Mouse (Mus musculus) liver, embryonic 13.5 days (tissue): Measurements from ENCODE around the gene Pde3a. TPM values are rescaled to one million over a fixed set of nuclear protein-coding genes. Genes with fewer than 3 reads are reported as not detected.

Experiments
- ATAC-seq: fragments of 200-750 bp; cut with Nextera tagmentation; 2 replicates; pipeline ENCODE4 v1.8.0; 2017; ENCODE audit warnings: low read depth, mild to moderate bottlenecking, moderate number of reproducible peaks, moderate library complexity
- DNase-seq: peaks from one replicate; pipeline ENCODE4 v3.0.0; 2022
- H3K27ac ChIP-seq: fragments of 300-500 bp; sonication (generic); 2 replicates; pipeline ENCODE4 v1.5.1; 2015; ENCODE audit warnings: moderate library complexity, mild to moderate bottlenecking, inconsistent platforms
- H3K27me3 ChIP-seq: fragments of 300-500 bp; sonication (generic); 2 replicates; pipeline ENCODE4 v1.6.1; 2015; ENCODE audit warnings: mild to moderate bottlenecking, inconsistent platforms
- H3K36me3 ChIP-seq: fragments of 300-500 bp; sonication (generic); 2 replicates; pipeline ENCODE4 v1.6.1; 2015; ENCODE audit warnings: mild to moderate bottlenecking, inconsistent platforms
- H3K4me1 ChIP-seq: fragments of 300-500 bp; sonication (generic); replicated peaks from 2 replicates; pipeline ENCODE4 v1.6.1; 2015; ENCODE audit warnings: inconsistent platforms
- H3K4me2 ChIP-seq: fragments of 300-500 bp; sonication (generic); 2 replicates; pipeline ENCODE4 v1.6.1; 2015; ENCODE audit warnings: inconsistent platforms, mild to moderate bottlenecking, moderate library complexity
- H3K4me3 ChIP-seq: fragments of 300-500 bp; sonication (generic); replicated peaks from 2 replicates; pipeline ENCODE4 v1.5.1; 2015; ENCODE audit warnings: mild to moderate bottlenecking, inconsistent platforms
- H3K9ac ChIP-seq: fragments of 300-500 bp; sonication (generic); 2 replicates; pipeline ENCODE4 v1.6.1; 2015; ENCODE audit warnings: mild to moderate bottlenecking, inconsistent platforms
- H3K9me3 ChIP-seq: fragments of 300-500 bp; sonication (generic); replicated peaks from 2 replicates; pipeline ENCODE4 v1.6.1; 2016; ENCODE audit warnings: inconsistent platforms
- WGBS: fragments of 180-500 bp; shearing (Covaris S2); methylation state at CpG from one replicate; pipeline ENCODE4 v1.1.7; 2015; ENCODE audit not compliant: insufficient replicate concordance; 5-methylcytosine and 5-hydroxymethylcytosine counted together
- polyA plus RNA-seq: library from polyadenylated mRNA; unstranded; fragments of >200 nt; fragmentation: Nextera tagmentation; extraction: Ambion mirVana; gene quantifications from 2 replicates; pipeline ENCODE4 v1.2.1, GENCODE M21; 2015

The Pde3a gene
- polyA plus RNA-seq, 1 experiment from 2014 or later: 1.2 TPM

DNA sequence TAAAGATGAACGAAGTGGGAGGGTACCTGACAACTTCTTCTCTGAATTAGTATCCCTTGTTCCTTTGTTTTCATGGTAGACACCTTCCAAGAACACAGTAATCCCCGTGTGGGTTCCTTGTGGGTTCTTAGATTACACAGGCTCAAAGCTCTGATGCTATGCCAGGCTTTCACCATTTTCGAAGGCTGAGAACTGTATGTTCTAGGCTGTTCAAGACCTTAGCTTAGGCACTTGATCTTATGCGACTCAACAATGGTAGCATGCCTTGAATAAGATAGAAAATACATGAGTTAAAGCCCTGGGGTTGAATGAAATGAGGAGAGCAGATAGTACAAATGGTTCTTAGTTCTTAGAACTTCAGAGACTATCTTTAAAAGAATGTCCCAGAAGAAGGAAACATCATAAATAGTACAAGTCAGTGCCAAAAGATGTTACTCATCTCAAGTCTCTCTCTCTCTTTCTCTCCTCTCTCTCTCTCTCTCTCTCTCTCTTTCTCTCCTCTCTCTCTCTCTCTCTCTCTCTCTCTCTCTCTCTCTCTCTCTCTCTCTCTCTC is 83.6 kb downstream of the Pde3a start:
- WGBS: 60% methylated on average over 4 of the region's 4 CpGs
- DNase-seq (no peak), ATAC-seq (no peak)
- Histone ChIP-seq H3K4me2 (no peak overlapping the region), H3K27ac (no peak overlapping the region), H3K9me3 (no peaks in the 10 kb centered on the region), H3K4me1 (peaks cover 10% of the 10 kb centered on the region; the same call in 1 of the 2 replicates), H3K27me3 (no peaks in the 10 kb centered on the region), H3K9ac (no peak overlapping the region), H3K4me3 (no peak overlapping the region), H3K36me3 (no peaks in the 10 kb centered on the region)

- no peaks in the 10 kb centered on the region for H3K9me3 ChIP-seq
- no peak overlapping the region for H3K4me3 ChIP-seq
- no peak overlapping the region for H3K4me2 ChIP-seq
- no peak overlapping the region for H3K9ac ChIP-seq
- no peaks in the 10 kb centered on the region for H3K36me3 ChIP-seq
- H3K27ac ChIP-seq: no peak overlapping the region
- H3K4me1 ChIP-seq: peaks cover 10% of the 10 kb centered on the region; the same call in 1 of the 2 replicates
- DNase-seq (no peak), ATAC-seq (peak; percentile 65; the same call in 1 of the 2 replicates)
- 42% methylated on average over 3 of the region's 3 CpGs for WGBS
- no peaks in the 10 kb centered on the region for H3K27me3 ChIP-seq
These were observed 84.2 kb downstream of the Pde3a start for GRCm38 (mm10) chr6:141333245-141333644.

GRCm38 (mm10) chr6:141335878-141336277 is 86.8 kb downstream of the Pde3a start:
- Histone ChIP-seq H3K4me1 (no peaks in the 10 kb centered on the region), H3K9ac (no peak overlapping the region), H3K9me3 (no peaks in the 10 kb centered on the region), H3K27ac (no peak overlapping the region), H3K4me3 (no peak overlapping the region), H3K27me3 (no peaks in the 10 kb centered on the region), H3K36me3 (no peaks in the 10 kb centered on the region), H3K4me2 (no peak overlapping the region)
- ATAC-seq: no peak
- no peak for DNase-seq
- WGBS: 35% methylated on average over 1 of the region's 1 CpGs

DNA sequence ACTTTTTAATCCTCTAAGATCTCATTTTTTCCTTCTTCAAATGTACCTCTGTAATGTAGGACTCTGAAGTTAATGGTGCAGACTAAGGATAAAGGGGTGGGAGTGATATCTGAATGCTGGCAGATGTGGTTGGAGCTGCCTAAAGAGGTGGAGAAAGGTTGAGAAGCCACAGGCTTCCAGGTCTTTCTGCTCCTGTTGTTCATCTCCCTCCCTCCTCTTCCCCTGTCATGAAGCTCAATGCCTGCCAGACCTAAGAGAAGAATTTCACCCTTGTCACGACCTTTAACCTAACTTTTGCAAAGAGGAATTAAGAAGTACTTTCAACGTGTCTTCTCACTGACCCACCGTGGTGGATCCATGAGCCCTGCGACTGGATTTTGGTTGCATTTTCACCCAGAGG is 87.4 kb downstream of the Pde3a start:
- H3K9me3 ChIP-seq: no peaks in the 10 kb centered on the region
- 62% methylated on average over 4 of the region's 4 CpGs for WGBS
- ATAC-seq (no peak), DNase-seq (no peak)
- no peaks in the 10 kb centered on the region for H3K4me1 ChIP-seq
- H3K4me3 ChIP-seq: no peak overlapping the region
- no peak overlapping the region for H3K4me2 ChIP-seq
- no peak overlapping the region for H3K27ac ChIP-seq
- no peaks in the 10 kb centered on the region for H3K36me3 ChIP-seq
- no peaks in the 10 kb centered on the region for H3K27me3 ChIP-seq
- H3K9ac ChIP-seq: no peak overlapping the region

DNA sequence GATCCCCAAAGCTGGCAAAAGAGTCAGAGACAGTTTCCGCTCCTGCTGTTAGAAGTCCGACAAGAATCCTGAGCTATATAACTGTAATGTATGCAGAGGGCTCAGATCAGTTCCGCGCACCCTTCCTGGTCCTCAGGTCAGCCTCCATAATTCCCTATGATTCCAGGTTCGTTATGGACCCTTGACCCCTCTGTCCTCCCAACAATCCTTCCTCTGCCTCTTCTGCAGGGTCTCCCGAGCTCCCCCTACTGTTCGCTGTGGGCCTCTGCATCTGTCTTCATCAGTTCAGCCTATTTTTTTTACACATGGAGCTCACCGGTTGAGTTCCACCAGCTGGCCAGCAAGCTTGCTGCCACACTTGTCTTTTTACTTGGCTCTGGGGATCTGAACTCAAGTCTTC is 88.6 kb downstream of the Pde3a start:
- no peak overlapping the region for H3K27ac ChIP-seq
- H3K27me3 ChIP-seq: no peaks in the 10 kb centered on the region
- H3K4me3 ChIP-seq: no peak overlapping the region
- no peaks in the 10 kb centered on the region for H3K36me3 ChIP-seq
- ATAC-seq (no peak), DNase-seq (peak; percentile 2)
- H3K4me1 ChIP-seq: no peaks in the 10 kb centered on the region
- no peaks in the 10 kb centered on the region for H3K9me3 ChIP-seq
- no peak overlapping the region for H3K4me2 ChIP-seq
- no peak overlapping the region for H3K9ac ChIP-seq
- 42% methylated on average over 8 of the region's 8 CpGs for WGBS

- WGBS: 51% methylated on average over 2 of the region's 2 CpGs
- no peak overlapping the region for H3K4me2 ChIP-seq
- no peak for ATAC-seq
- no peaks in the 10 kb centered on the region for H3K9me3 ChIP-seq
- no peaks in the 10 kb centered on the region for H3K36me3 ChIP-seq
- H3K27me3 ChIP-seq: no peaks in the 10 kb centered on the region
- no peak overlapping the region for H3K4me3 ChIP-seq
- no peak overlapping the region for H3K9ac ChIP-seq
- no peak for DNase-seq
- no peaks in the 10 kb centered on the region for H3K4me1 ChIP-seq
- no peak overlapping the region for H3K27ac ChIP-seq
These were observed 92.3 kb downstream of the Pde3a start for GRCm38 (mm10) chr6:141341385-141341784.

GRCm38 (mm10) chr6:141347870-141348269 is 98.8 kb downstream of the Pde3a start:
- Histone ChIP-seq H3K4me1 (no peaks in the 10 kb centered on the region), H3K9ac (no peak overlapping the region), H3K36me3 (no peaks in the 10 kb centered on the region), H3K4me3 (no peak overlapping the region), H3K27me3 (no peaks in the 10 kb centered on the region), H3K27ac (no peak overlapping the region), H3K4me2 (no peak overlapping the region), H3K9me3 (no peaks in the 10 kb centered on the region)
- ATAC-seq (no peak), DNase-seq (no peak)
- 41% methylated on average over 4 of the region's 4 CpGs for WGBS

DNA sequence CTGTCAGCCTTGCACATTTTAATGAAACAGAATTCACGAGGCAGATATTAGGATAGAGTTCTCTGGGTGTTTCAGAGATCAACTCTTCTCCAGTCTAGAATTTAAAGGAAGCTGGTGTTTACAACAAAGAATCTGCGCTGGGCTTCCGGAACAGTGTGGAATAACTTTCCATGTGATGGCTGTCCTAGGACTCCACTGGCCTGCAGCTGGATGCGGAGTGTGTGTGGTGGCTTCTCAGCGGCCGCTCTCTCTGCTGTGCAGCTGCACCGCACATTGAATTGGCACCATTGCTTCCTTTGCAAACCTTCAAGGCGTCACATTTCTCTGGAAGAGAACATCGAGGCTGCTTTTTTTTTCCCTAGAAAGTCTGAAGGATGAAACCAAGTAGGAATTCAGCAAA is 99.5 kb downstream of the Pde3a start:
- DNase-seq (no peak), ATAC-seq (no peak)
- Histone ChIP-seq H3K27ac (no peak overlapping the region), H3K4me2 (no peak overlapping the region), H3K4me3 (no peak overlapping the region), H3K27me3 (no peaks in the 10 kb centered on the region), H3K4me1 (no peaks in the 10 kb centered on the region), H3K36me3 (no peaks in the 10 kb centered on the region), H3K9ac (no peak overlapping the region), H3K9me3 (no peaks in the 10 kb centered on the region)
- 72% methylated on average over 9 of the region's 9 CpGs for WGBS

DNA sequence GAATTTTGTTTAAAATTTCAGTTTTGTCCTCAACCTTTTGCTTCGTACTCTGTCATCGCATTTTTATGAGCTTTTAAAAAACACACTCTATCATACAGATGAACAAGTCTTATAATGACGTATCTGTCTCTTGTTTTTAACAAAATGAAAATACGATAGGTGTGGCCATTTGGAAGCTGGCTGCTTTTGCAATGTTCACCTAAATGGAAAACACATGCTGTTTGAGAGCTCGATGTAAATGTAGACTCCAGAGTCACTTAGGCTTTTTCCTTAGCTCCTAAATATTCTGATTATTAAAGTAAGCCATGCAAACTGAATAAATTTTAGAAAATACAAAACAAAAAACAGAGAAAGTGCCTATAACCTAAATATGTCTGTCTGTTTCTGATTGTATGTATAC is 101.2 kb downstream of the Pde3a start:
- ATAC-seq: no peak
- Histone ChIP-seq H3K27ac (no peak overlapping the region), H3K27me3 (no peaks in the 10 kb centered on the region), H3K9ac (no peak overlapping the region), H3K9me3 (no peaks in the 10 kb centered on the region), H3K36me3 (no peaks in the 10 kb centered on the region), H3K4me2 (no peak overlapping the region), H3K4me1 (no peaks in the 10 kb centered on the region), H3K4me3 (no peak overlapping the region)
- no peak for DNase-seq
- 78% methylated on average over 5 of the region's 5 CpGs for whole genome bisulfite sequencing

GRCm38 (mm10) chr6:141352277-141352676 is 103.2 kb downstream of the Pde3a start:
- DNase-seq: no peak
- 55% methylated on average over 6 of the region's 6 CpGs for WGBS
- Histone ChIP-seq H3K4me1 (no peaks in the 10 kb centered on the region), H3K27ac (no peak overlapping the region), H3K4me2 (no peak overlapping the region), H3K9ac (no peak overlapping the region), H3K36me3 (no peaks in the 10 kb centered on the region), H3K9me3 (no peaks in the 10 kb centered on the region), H3K27me3 (no peaks in the 10 kb centered on the region), H3K4me3 (no peak overlapping the region)
- ATAC-seq: no peak

DNA sequence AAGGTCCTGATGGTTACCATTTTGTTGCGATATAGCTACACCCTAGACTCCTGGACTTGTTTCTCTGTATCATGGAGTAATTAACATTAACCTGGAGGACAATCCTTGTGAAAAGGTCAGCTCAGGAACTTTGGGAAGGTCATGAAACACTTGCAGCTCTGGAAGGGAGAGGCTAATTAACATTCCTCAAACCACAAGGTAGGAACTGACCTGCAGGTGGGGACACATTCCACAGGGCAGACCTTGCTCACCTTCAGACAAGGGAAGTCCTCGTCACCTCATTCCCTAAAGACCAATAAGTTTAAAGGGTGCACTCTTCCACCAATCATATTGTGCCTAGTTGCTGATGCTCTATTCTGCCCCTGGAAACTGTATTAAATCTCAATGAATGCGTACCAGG is 114.6 kb downstream of the Pde3a start:
- no peak overlapping the region for H3K4me3 ChIP-seq
- no peaks in the 10 kb centered on the region for H3K27me3 ChIP-seq
- H3K9ac ChIP-seq: no peak overlapping the region
- H3K27ac ChIP-seq: no peak overlapping the region
- no peak for DNase-seq
- 68% methylated on average over 3 of the region's 3 CpGs for WGBS
- H3K4me2 ChIP-seq: no peak overlapping the region
- no peaks in the 10 kb centered on the region for H3K4me1 ChIP-seq
- no peaks in the 10 kb centered on the region for H3K36me3 ChIP-seq
- no peaks in the 10 kb centered on the region for H3K9me3 ChIP-seq
- ATAC-seq: no peak

DNA sequence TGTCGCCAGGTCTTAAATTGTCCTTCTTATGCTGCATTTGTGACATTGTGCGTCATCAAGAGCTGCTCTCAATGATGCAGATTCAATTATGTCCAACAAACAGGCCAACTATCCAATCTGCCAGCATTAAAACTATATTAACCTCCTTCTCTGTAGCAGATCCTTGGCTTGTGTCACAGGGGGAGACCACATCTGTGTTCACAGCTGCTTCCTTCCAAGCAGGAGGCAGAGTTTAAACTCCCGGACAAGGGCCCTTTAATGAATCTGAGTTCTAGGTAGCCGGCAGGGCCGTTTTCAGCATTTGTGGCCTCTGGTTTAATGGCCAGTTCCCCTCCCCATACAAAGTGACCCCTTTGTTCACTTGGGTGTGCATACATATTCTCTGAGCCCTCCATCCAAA is 118.0 kb downstream of the Pde3a start:
- Histone ChIP-seq H3K36me3 (no peaks in the 10 kb centered on the region), H3K9ac (no peak overlapping the region), H3K9me3 (no peaks in the 10 kb centered on the region), H3K4me2 (no peak overlapping the region), H3K4me1 (no peaks in the 10 kb centered on the region), H3K27ac (no peak overlapping the region), H3K27me3 (no peaks in the 10 kb centered on the region), H3K4me3 (no peak overlapping the region)
- ATAC-seq (no peak), DNase-seq (no peak)
- 74% methylated on average over 5 of the region's 5 CpGs for WGBS
